Mouse (Mus musculus) spleen, postnatal 4 days (tissue): ENCODE measurements at regions not wholly inside any gene's neighbourhood (a gene's known extent, or its start where the extent isn't known, plus 50 kb on each side); places are given as distances from the start of the nearest gene placed in this dataset.

Experiments used
- DNase-seq, 2 experiments: peaks; one replicate each; pipeline ENCODE4 v3.0.0; 2022; ENCODE audit warnings: low spot score in 2 of 2

DNA sequence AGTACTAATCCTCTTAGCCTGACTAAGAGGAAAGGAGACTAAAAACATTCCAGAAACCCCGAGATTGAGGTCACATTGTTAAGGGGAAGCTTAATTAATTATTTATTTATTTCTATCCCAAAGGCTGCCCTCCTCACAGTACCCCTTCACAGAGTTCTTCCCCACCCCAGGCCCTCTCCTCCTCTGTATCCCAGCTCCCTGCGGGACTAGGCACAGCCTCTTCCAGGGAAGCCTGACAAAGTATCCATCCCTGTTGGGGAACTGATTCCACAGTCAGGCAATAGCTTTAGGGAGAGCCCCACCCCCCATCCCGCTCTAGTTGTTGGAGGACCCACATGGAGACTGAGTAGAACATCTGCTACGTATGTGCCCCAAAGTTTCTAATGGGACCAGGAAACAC is 254.6 kb downstream of the Atp23 start:
- no peak for DNase-seq

DNA sequence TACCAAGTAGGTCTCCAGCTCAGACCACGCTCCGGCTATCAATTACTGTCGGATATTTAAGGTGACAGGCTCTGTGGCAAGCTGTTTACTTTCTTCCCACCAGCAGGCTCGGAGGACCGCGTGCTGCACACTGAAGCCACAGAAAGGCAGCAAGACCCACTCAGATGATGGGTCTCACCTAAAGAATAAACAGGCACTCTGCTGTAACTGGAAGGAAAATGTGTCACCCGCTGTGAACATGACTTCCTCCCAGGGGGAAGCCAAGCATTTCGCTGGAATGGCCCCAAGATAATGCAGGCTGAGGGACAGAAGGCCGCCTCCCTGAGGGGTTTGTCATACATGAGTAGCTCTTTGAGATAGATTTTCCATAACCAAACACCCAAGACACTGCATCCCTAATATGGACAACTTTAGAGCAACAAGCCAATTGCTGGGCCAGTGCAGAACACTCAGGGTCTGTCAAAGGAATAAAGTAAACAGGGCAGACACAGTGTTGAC is 259.3 kb downstream of the Atp23 start:
- DNase-seq, result no peak

DNA sequence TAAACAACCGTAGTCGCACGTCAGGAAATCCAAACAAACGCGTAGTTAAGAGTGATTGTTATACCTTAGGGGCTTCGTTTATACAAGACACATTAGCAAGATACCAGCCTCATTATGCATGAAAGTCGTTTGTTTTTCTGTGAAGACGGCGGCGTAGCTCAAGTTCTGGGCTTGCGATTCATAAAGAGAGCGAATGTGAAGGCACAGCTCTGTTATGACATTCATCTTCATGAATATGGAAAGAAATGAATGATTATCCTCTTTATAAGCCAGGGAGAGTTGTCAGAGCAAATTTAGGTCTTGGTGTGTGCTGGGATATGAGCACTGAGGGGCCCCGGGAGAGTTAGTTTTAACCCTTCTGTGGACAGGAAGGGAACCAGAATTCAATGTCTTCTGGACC is 266.4 kb downstream of the Atp23 start:
- DNase-seq, result no peak

- DNase-seq, result no peak
These were observed 273.1 kb downstream of the Atp23 start for GRCm38 (mm10) chr10:126628057-126628456.

- no peak for DNase-seq
These were observed 275.7 kb downstream of the Atp23 start for GRCm38 (mm10) chr10:126625466-126625865.

DNA sequence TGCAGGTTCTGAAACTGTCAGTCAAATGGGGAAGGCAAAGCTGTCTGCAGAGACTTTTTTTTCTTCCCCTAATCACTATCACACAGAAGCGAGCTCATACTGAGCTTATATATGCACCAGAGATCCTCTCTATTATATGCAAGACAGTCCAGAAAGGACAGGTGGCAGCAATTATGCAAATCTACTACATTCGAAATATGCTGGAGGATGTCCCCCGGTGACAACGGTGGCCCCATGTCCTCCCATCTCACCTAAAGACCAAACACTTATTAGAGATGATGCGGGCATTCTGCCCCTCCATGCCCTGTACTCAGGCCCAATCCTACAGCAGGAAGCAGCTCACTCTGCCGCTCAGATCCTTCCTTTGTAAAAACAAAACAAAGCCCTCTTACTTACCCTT is 280.4 kb downstream of the Atp23 start:
- no peak for DNase-seq

- DNase-seq, result no peak
These were observed 281.2 kb downstream of the Atp23 start for GRCm38 (mm10) chr10:126619970-126620369.

DNA sequence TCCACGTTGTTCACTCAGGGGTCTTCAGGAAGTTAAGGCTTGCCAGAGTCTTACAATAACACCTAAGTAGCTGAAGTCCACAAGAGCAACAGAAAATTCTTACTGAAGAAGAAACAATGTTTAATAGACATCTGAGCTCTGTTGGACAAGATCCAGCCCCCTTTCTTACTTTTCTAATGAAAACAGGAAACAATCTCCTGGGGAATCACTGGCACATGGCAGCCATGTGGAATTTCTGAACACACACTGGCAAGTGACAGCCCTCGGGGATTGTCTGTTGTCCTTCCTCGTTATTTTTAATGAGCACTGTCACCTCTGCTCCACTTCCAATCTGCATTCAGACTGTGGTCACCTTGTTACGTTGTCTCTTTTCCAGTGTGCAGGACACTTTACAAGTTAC is 288.9 kb downstream of the Atp23 start:
- no peak for DNase-seq

- no peak for DNase-seq
These were observed 290.6 kb downstream of the Atp23 start for GRCm38 (mm10) chr10:126610506-126610905.

DNA sequence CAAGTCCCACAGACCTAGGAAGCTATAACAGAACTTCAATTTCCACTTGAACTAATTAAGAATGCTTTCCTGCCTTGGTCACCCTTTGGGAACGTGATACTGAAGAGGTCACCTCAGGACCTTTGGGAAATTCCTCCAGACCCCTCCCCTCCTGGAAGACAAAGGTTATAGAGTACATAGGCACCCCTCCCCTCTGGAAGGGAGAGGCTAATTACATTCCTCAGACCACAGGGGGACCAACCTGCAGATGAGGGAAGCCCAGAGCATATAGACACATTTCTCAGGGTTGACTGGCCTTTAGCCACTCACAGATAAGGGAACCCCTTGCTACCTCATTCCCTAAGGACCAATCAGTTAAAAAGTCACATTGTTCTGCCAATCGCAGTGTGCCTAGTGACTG is 301.5 kb downstream of the Atp23 start:
- DNase-seq, result no peak

GRCm38 (mm10) chr10:126568155-126568554 is 333.0 kb downstream of the Atp23 start:
- no peak for DNase-seq

- DNase-seq, result no peak
These were observed 335.8 kb downstream of the Atp23 start for GRCm38 (mm10) chr10:126565326-126565725.

GRCm38 (mm10) chr10:126555080-126555479 is 346.1 kb downstream of the Atp23 start:
- DNase-seq, result no peak

DNA sequence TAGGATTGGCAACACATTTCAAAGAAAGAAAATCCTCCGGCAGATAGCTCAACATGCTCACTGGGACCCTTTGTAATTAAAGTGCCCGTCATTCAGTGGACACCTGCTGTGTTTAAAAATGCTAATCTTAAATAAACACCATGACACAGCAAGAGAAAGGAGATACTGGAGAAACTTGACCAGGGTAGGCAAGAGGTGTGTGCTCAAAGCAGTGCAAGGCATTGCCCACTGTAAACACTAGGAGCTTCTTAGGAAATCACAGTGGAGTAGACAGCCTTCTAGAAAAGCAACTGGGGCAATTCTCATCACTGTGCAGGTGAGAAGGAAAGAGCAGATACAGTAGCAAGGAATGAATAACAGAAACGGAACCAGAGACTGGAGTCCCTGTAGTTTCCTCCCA is 369.2 kb downstream of the Atp23 start:
- no peak for DNase-seq

DNA sequence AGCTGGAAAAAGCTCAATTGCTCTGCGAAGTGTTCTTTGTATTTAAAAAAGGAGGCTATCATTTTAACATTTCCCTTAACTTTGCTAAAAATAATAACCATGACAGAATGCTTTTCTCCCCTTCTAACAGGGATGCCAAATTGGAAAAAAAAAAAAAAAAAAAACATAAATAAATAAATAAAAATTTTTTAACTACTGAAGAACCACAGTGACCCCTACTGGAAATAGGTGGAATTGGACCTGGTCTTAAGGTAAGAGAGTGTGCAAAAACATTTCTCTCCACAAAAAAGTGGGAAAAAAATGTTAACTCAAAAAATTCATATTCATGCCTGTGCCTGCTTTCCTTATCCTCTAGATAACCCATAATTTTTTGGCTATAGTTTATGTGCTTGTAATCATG is 369.8 kb downstream of the Atp23 start:
- no peak for DNase-seq

- DNase-seq, result no peak
These were observed 372.4 kb downstream of the Atp23 start for GRCm38 (mm10) chr10:126528801-126529200.

- no peak for DNase-seq
These were observed 375.0 kb downstream of the Atp23 start for GRCm38 (mm10) chr10:126526186-126526585.

GRCm38 (mm10) chr10:126521836-126522815 is 379.0 kb downstream of the Atp23 start:
- no peak for DNase-seq

- no peak for DNase-seq
These were observed 380.2 kb downstream of the Atp23 start for GRCm38 (mm10) chr10:126520973-126521372.

DNA sequence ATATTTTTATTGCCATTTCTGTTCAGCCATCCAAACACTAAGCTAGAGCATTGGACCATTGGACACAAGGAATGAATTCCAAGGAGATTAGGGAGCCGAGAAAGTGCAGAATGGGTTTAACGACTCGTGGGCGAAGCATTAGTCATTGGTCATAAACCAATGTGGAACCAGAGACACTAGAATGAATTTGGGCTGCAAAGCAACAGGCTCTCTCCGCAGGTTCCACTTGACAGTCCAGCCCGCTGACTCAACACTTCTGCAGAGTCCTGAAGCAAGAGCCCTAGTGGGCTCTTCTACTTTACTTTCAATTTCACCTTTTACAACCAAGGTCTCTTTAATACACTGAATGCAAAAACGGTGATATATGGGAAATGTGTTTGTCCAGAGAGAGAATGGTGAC is 388.0 kb downstream of the Atp23 start:
- DNase-seq, result no peak

DNA sequence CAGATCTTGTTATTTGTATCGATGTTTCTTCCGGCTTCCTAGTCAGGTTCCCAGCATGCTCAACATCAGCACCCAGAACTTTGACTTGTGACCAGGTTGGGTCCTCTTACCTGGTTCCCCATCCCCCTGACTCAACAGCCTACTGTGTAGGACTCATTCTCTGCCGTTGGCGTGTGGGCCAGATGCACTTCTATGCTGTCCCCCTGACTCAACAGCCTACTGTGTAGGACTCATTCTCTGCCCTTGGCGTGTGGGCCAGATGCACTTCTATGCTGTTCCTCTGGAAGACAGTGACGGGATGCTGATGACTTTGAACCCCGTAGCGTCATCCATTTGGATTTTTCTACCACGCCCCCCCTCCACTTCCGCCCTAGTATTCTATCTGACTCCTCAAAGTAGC is 389.6 kb downstream of the Atp23 start:
- DNase-seq, result peak; percentile 95 to 100

GRCm38 (mm10) chr10:126505988-126506387 is 395.2 kb downstream of the Atp23 start:
- no peak for DNase-seq

- peak in 1 of 2 experiments; percentile 22 for DNase-seq
These were observed 399.0 kb downstream of the Atp23 start for GRCm38 (mm10) chr10:126502013-126502688.
